Mouse (Mus musculus): ENCODE measurements around the gene Fndc10.
"Not testable (repeated sequence)": the region's sequence is repeated elsewhere in the genome, so short reads cannot be mapped to it uniquely, and the experiment has no call there.

Fndc10 gene

DNA sequence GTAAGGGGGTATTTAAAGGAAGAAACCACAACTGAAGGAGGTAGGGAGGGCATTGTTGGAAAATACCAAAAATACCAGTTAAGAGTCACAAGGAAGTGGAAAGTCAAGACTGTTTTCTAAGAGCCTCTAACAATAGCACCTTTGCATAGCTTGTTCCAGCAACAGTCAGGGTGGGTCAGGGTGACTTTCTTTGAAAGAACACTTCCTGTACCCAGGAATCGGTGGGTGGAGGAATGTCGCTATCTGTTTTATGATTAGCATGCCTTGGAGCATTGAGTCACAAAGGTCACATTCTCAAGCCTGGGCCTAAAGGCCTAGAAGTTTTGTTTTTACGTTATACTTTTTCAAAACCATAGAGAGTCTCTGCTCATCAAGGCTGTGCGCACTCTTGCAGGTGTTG is 6.4 kb upstream of the Fndc10 start:
- in situ Hi-C loops (cut with MseI, MboI), result not testable (repeated sequence)

GRCm38 (mm10) chr4:155690571-155691375 is 3.4 kb upstream of the Fndc10 start:
- in situ Hi-C loops (cut with MseI, MboI), result no loop called here

GRCm38 (mm10) chr4:155692421-155692820 is 1.7 kb upstream of the Fndc10 start:
- in situ Hi-C loops (cut with MseI, MboI), result no loop called here

GRCm38 (mm10) chr4:155694482-155695401 is 600 bp downstream of the Fndc10 start:
- in situ Hi-C loops (cut with MseI, MboI), result no loop called here

- in situ Hi-C loops (cut with MseI, MboI), result no loop called here
Observed at GRCm38 (mm10) chr4:155695531-155696062, 1.5 kb downstream of the Fndc10 start.

- in situ Hi-C loops (cut with MseI, MboI), result no loop called here
Observed at GRCm38 (mm10) chr4:155696261-155697255, 2.4 kb downstream of the Fndc10 start.

GRCm38 (mm10) chr4:155700425-155700824 is 6.3 kb downstream of the Fndc10 start:
- in situ Hi-C loops (cut with MseI, MboI), result no loop called here

GRCm38 (mm10) chr4:155703425-155703929 is 9.3 kb downstream of the Fndc10 start:
- in situ Hi-C loops (cut with MseI, MboI), result no loop called here

DNA sequence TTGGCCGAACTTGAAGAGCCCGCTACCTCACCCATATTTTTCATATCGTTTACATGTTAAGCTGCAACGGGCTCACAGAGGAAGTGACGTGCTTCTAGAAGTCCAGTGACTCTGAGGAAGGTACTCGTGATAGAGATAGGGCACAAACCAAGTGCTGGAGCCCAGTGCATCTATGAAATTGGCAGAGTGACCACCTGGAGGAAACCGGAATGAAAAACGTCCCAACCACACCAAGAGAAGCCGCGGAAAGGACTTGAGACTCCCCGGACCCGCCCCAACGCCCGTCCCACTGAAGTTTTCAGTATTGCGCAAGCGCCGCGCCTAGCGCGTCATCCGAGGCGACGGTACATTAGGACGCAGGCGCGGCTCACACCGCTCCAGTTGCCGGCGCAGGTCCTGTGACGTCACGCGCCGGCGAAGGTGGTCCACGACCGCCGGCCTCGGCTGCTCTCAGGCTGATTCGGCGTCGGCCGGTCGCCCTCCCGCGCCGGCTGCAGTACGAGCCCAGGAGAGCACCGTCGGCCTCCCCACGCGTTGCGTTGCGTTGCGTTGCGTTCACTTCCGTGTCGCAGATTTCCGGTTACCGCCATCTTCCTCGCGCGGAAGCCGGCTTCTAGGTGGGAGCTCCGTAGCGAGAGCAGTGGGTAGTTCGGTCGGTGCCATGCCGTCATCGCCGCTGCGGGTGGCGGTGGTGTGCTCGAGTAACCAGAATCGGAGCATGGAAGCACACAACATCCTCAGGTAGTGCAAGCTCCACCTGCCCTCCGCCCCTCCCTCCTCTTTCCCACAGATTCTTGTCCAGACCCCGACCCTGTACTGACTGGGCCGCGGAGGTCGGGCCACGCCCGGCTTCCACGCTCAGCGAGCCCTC is 10.8 kb downstream of the Fndc10 start, which contains the start of gene Ssu72:
Gene Ssu72, plus strand, starts transcription at position 80 of the 871 bp plus-strand sequence.
- in situ Hi-C loops (cut with MseI, MboI), result no loop called here

DNA sequence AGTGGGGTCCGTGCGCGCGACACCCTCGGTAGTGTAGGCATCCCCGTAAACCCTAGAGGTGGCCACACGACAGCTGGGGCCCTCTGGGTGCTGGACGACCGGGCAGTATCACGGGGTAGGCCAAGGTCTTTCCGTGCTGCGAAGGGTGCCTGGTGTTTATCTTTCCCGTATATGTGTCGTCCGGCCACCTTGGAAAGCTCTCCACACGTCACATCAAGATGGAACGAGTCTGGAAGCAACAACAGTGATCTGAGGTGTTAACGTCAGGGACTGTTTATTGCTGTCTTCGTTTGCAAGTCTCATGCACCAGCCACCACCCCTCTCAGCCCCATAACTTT is 11.4 kb downstream of the Fndc10 start:
- in situ Hi-C loops (cut with MseI, MboI), result no loop called here

- in situ Hi-C loops (cut with MseI, MboI), result no loop called here
Observed at GRCm38 (mm10) chr4:155708582-155708981, 14.4 kb downstream of the Fndc10 start.

DNA sequence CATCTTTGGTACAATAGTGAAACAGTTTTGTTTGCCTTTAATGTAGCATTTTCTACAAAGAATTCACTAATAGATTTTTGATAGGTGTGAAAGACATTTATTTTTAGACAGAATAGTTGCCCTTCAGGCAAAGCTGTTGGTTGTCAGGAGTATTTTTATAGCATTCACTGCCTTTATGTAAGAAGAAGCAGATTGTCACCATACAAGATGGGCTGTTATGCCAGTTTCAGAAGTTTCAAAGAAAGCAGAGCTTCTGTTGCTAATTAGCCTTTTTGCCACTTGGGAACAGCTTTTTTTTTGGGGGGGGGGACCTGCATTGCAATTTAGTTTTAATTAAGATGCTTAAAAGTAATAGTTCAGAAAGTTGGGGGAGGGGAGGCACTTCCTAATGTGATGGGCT is 14.8 kb downstream of the Fndc10 start:
- in situ Hi-C loops (cut with MseI, MboI), result no loop called here

DNA sequence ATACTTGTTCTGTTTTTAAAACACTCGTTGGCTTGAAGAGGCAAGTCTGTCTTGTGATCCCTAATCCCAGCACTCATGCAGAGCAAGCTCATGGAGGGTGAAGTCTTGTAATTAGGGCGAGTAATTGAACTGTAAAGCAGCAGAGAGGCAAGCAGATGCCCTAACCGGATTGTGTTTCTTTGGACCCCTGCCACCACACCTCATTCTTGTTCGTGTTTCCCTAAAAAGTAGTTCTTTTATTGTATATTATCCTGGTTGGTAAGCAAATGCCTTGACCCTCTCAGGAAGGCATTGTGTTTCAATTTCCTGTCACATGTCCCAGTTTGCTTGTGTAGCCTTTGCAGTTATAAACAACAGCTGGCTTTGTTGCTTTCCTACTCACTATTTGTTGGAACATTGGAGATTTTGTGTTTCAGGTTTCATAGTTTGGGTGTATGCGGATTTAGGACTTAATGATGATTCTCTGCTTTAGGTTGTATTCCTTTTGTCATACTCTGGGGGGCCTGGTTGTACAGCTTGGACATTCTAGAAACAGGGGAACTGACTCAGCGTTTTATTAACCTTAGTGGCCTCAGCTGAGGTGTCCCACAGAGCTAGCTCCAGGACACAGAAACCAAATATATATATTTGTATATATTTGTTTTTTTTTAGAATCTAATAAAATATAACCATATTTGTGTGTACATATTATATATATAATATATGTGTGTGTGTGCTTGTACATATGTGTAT is 16.5 kb downstream of the Fndc10 start:
- in situ Hi-C loops (cut with MseI, MboI), result no loop called here

- in situ Hi-C loops (cut with MseI, MboI), result no loop called here
Observed at GRCm38 (mm10) chr4:155721668-155722083, 27.5 kb downstream of the Fndc10 start.

DNA sequence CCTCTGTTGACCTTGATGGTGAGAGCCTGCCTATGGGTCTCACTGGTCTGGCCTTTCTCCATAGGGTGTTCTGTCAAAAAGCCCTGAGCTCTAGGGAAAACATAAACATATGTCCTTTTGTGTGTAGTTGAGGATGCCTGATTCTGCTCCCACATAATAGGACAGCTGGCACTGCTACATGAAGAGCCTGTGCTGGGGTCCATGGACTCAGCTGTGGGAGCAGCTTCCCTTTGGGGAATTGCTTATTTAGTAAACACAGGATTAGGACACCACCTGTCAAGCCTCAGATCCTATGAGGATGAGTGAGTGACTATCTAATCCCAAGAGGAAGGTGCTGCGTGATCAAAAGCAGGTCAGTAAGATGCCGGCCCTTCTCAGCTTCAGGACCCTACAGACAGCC is 33.9 kb downstream of the Fndc10 start:
- in situ Hi-C loops (cut with MseI, MboI), result no loop called here

GRCm38 (mm10) chr4:155733267-155733666 is 39.1 kb downstream of the Fndc10 start:
- in situ Hi-C loops (cut with MseI, MboI), result no loop called here

- in situ Hi-C loops (cut with MseI, MboI), result no loop called here
Observed at GRCm38 (mm10) chr4:155734350-155734941, 40.3 kb downstream of the Fndc10 start, which contains the start of gene Tmem240. TSS of gene Tmem240 (plus strand) at chr4:155734800.

GRCm38 (mm10) chr4:155734951-155735702 is 41.0 kb downstream of the Fndc10 start:
- in situ Hi-C loops (cut with MseI, MboI), result no loop called here

Data from mouse trophoblast stem cell (cell line).